Comparison of ENCODE assay signal across 19 mouse cellular contexts in the genomic region with DNA sequence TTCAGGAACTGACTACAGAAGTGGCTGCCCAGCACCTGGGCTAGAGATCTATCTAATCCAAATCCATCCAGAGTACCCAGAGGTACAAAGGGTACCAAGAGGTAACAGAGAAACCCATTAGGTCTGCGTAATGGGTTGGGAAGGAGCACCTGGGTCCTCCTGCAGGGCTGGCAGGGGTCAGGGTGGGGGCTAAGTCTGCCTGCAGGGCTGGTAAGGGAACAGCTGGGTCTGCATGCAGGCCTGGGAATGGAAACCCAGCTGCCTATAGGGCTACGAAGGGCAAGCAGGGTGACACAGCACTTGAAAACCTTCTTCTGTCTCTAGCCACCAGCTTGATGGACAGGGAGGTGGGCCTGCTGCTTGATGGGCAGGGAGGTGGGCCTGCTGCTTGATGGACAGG. TPM values are rescaled to one million over a fixed set of nuclear protein-coding genes. Genes with fewer than 3 reads are reported as not detected.
"Had no signal": no experiment of that assay in that cellular context is flagged by ENCODE, and none has a peak within 500 bp of the region (broad histone marks: within the 10 kb centered on the region; RNA-seq: fewer than 3 reads in every experiment).

No protein-coding gene starts in this region.

- DNase-seq: kidney, adult 9 months; kidney, postnatal 14 days; kidney, postnatal 4 days; left cerebral cortex, postnatal 4 days; liver, postnatal 0 days; lung, embryonic 14.5 days; right cerebral cortex, adult 18-20 months; right cerebral cortex, postnatal 14 days; spleen, adult 18-20 months; thymus, postnatal 25 days had no signal

- H3K4me1 ChIP-seq: limb, embryonic 12.5 days; limb, embryonic 15.5 days; stomach, embryonic 15.5 days had no signal

- H3K27ac ChIP-seq: limb, embryonic 12.5 days; limb, embryonic 15.5 days; liver, embryonic 14.5 days; macrophage; neural tube, embryonic 12.5 days; neural tube, embryonic 15.5 days; stomach, embryonic 15.5 days had no signal

- H3K27me3 ChIP-seq: limb, embryonic 12.5 days; limb, embryonic 15.5 days; neural tube, embryonic 12.5 days; neural tube, embryonic 15.5 days; stomach, embryonic 15.5 days had no signal

- H3K36me3 ChIP-seq: limb, embryonic 12.5 days; limb, embryonic 15.5 days; neural tube, embryonic 12.5 days; stomach, embryonic 15.5 days had no signal

- ATAC-seq: liver, postnatal 0 days; lung, postnatal 0 days had no signal

- H3K9me3 ChIP-seq: limb, embryonic 12.5 days; limb, embryonic 15.5 days; neural tube, embryonic 12.5 days; neural tube, embryonic 15.5 days; stomach, embryonic 15.5 days had no signal

- H3K4me2 ChIP-seq: limb, embryonic 12.5 days; limb, embryonic 15.5 days; liver, embryonic 11.5 days; lung, embryonic 14.5 days; neural tube, embryonic 12.5 days; neural tube, embryonic 15.5 days; stomach, embryonic 15.5 days had no signal

- H3K4me3 ChIP-seq: limb, embryonic 12.5 days; limb, embryonic 15.5 days; neural tube, embryonic 12.5 days; neural tube, embryonic 15.5 days; stomach, embryonic 15.5 days had no signal

- H3K9ac ChIP-seq: limb, embryonic 12.5 days; limb, embryonic 15.5 days; liver, embryonic 14.5 days; liver, postnatal 0 days; lung, embryonic 14.5 days; neural tube, embryonic 12.5 days; neural tube, embryonic 15.5 days; stomach, embryonic 15.5 days had no signal

RNA-seq across cellular contexts. Expression of a gene that starts 19.1 kb away (rescaled TPM):
- polyA plus RNA-seq: macrophage had no signal
